Mouse (Mus musculus) embryonic facial prominence, embryonic 12.5 days (tissue): ENCODE measurements around the gene Thrb. TPM values are rescaled to one million over a fixed set of nuclear protein-coding genes. Genes with fewer than 3 reads are reported as not detected.

Source experiments
- ATAC-seq: fragments of 200-750 bp; cut with Nextera tagmentation; 2 replicates; pipeline ENCODE4 v1.8.0; 2017; ENCODE audit not compliant: insufficient number of reproducible peaks, insufficient read depth, low FRiP score, low TSS enrichment
- H3K27ac ChIP-seq: fragments of 300-500 bp; sonication (generic); 2 replicates; pipeline ENCODE4 v1.5.1; 2016; ENCODE audit warnings: mild to moderate bottlenecking
- H3K27me3 ChIP-seq: fragments of 300-500 bp; sonication (generic); 2 replicates; pipeline ENCODE4 v1.6.1; 2016; ENCODE audit warnings: mild to moderate bottlenecking, moderate library complexity
- H3K36me3 ChIP-seq: fragments of 300-500 bp; sonication (generic); 2 replicates; pipeline ENCODE4 v1.6.1; 2016; ENCODE audit warnings: mild to moderate bottlenecking
- H3K4me1 ChIP-seq: fragments of 300-500 bp; sonication (generic); 2 replicates; pipeline ENCODE4 v1.6.1; 2016
- H3K4me2 ChIP-seq: fragments of 300-500 bp; sonication (generic); replicated peaks from 2 replicates; pipeline ENCODE4 v1.6.1; 2016; ENCODE audit warnings: mild to moderate bottlenecking, moderate library complexity
- H3K4me3 ChIP-seq: fragments of 300-500 bp; sonication (generic); 2 replicates; pipeline ENCODE4 v1.5.1; 2016; ENCODE audit warnings: mild to moderate bottlenecking
- H3K9ac ChIP-seq: fragments of 300-500 bp; sonication (generic); 2 replicates; pipeline ENCODE4 v1.6.1; 2016; ENCODE audit warnings: mild to moderate bottlenecking, moderate library complexity
- H3K9me3 ChIP-seq: fragments of 300-500 bp; sonication (generic); 2 replicates; pipeline ENCODE4 v1.6.1; 2016; ENCODE audit warnings: mild to moderate bottlenecking, moderate library complexity
- WGBS: fragments of 180-500 bp; shearing (Covaris S2); methylation state at CpG from one replicate; pipeline ENCODE4 v1.1.7; 2016; 5-methylcytosine and 5-hydroxymethylcytosine counted together
- polyA plus RNA-seq: library from polyadenylated mRNA; unstranded; fragments of >200 nt; fragmentation: Nextera tagmentation; extraction: Ambion mirVana; gene quantifications from 2 replicates; pipeline ENCODE4 v1.2.1, GENCODE M21; 2016

Gene Thrb
- polyA plus RNA-seq, 1 experiment from 2014 or later, result 4.1 TPM

- no peak overlapping the region for H3K9ac ChIP-seq
Observed at GRCm38 (mm10) chr14:18020128-18020527, 360.1 kb downstream of the Thrb start.

GRCm38 (mm10) chr14:18020636-18021035 is 360.6 kb downstream of the Thrb start:
- WGBS, result 89% methylated on average over 3 of the region's 3 CpGs
- Histone ChIP-seq H3K4me1 (no peaks in the 10 kb centered on the region), H3K27ac (no peak overlapping the region), H3K36me3 (no peaks in the 10 kb centered on the region), H3K9ac (no peak overlapping the region), H3K9me3 (no peaks in the 10 kb centered on the region), H3K4me2 (no peak overlapping the region), H3K27me3 (no peaks in the 10 kb centered on the region), H3K4me3 (no peak overlapping the region)
- ATAC-seq, result no peak

More at GRCm38 (mm10) chr14:18020128-18020527, 360.1 kb downstream of the Thrb start:
- no peaks in the 10 kb centered on the region for H3K27me3 ChIP-seq
- no peak for ATAC-seq
- no peaks in the 10 kb centered on the region for H3K36me3 ChIP-seq
- H3K4me1 ChIP-seq, result no peaks in the 10 kb centered on the region
- no peak overlapping the region for H3K4me3 ChIP-seq
- H3K27ac ChIP-seq, result no peak overlapping the region
- WGBS, result 79% methylated on average over 4 of the region's 4 CpGs
- no peaks in the 10 kb centered on the region for H3K9me3 ChIP-seq
- H3K4me2 ChIP-seq, result no peak overlapping the region

- no peaks in the 10 kb centered on the region for H3K9me3 ChIP-seq
- no peak overlapping the region for H3K27ac ChIP-seq
- H3K9ac ChIP-seq, result no peak overlapping the region
- no peak overlapping the region for H3K4me2 ChIP-seq
- no peaks in the 10 kb centered on the region for H3K27me3 ChIP-seq
- H3K4me3 ChIP-seq, result no peak overlapping the region
- no peaks in the 10 kb centered on the region for H3K36me3 ChIP-seq
- 69% methylated on average over 2 of the region's 2 CpGs for WGBS
- no peak for ATAC-seq
- no peaks in the 10 kb centered on the region for H3K4me1 ChIP-seq
Observed at GRCm38 (mm10) chr14:18021726-18022125, 361.7 kb downstream of the Thrb start.

GRCm38 (mm10) chr14:18022351-18022750 is 362.3 kb downstream of the Thrb start:
- Histone ChIP-seq H3K36me3 (no peaks in the 10 kb centered on the region), H3K4me1 (no peaks in the 10 kb centered on the region), H3K9me3 (no peaks in the 10 kb centered on the region), H3K27me3 (no peaks in the 10 kb centered on the region), H3K9ac (no peak overlapping the region), H3K27ac (no peak overlapping the region), H3K4me2 (no peak overlapping the region), H3K4me3 (no peak overlapping the region)
- no peak for ATAC-seq

GRCm38 (mm10) chr14:18027867-18028266 is 367.8 kb downstream of the Thrb start:
- H3K27me3 ChIP-seq, result no peaks in the 10 kb centered on the region
- H3K4me3 ChIP-seq, result no peak overlapping the region
- no peaks in the 10 kb centered on the region for H3K9me3 ChIP-seq
- 90% methylated on average over 1 of the region's 1 CpGs for WGBS
- no peaks in the 10 kb centered on the region for H3K4me1 ChIP-seq
- ATAC-seq, result no peak
- H3K9ac ChIP-seq, result no peak overlapping the region
- no peak overlapping the region for H3K4me2 ChIP-seq
- no peaks in the 10 kb centered on the region for H3K36me3 ChIP-seq
- no peak overlapping the region for H3K27ac ChIP-seq

- Histone ChIP-seq H3K36me3 (no peaks in the 10 kb centered on the region), H3K27me3 (no peaks in the 10 kb centered on the region), H3K9ac (no peak overlapping the region), H3K9me3 (no peaks in the 10 kb centered on the region), H3K27ac (no peak overlapping the region), H3K4me1 (no peaks in the 10 kb centered on the region), H3K4me3 (no peak overlapping the region), H3K4me2 (no peak overlapping the region)
- ATAC-seq, result no peak
- WGBS, result 77% methylated on average over 2 of the region's 2 CpGs
Observed at GRCm38 (mm10) chr14:18029181-18029932, 369.3 kb downstream of the Thrb start.

DNA sequence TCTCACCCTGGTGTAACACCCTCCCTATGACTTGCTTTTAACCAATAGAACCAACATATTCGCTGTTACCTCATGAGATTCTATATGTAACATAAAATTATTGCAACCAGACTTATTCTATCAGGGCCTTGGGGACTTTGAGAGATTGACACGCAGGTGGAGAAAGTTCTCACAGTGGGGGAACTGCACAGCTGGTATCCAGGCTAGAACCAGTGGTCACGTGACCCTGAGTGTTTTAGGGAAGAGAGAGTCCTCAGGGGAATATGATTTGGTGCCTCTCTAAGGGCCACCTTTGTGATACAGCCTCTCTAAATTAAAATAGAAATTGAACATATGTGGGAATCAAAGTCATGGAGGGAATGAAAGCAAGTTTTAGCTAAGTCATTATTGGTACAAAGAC is 371.9 kb downstream of the Thrb start:
- Histone ChIP-seq H3K4me1 (no peaks in the 10 kb centered on the region), H3K27ac (no peak overlapping the region), H3K9me3 (no peaks in the 10 kb centered on the region), H3K9ac (no peak overlapping the region), H3K27me3 (no peaks in the 10 kb centered on the region), H3K4me2 (no peak overlapping the region), H3K4me3 (no peak overlapping the region), H3K36me3 (no peaks in the 10 kb centered on the region)
- no peak for ATAC-seq
- WGBS, result 78% methylated on average over 3 of the region's 3 CpGs

DNA sequence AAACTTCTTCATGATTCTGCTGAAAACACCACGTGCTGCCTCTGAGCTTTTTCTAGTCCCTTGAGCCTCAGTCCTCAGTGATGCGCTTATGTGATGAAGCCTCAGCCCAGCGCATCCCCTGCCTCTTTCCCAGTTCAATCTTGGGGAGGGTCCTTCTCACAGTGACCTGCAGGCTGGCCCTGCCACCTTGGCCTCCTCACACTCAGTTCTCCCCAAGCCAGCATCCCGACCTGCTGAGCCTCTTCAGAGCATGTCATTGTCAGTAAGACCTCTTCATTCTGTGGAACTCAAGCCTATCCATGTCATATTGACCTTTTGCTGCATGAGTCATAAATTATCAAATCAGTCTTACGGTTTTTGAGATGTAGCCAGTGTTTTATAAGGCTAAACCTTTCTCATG is 376.5 kb downstream of the Thrb start:
- WGBS, result 78% methylated on average over 5 of the region's 5 CpGs
- no peak overlapping the region for H3K4me3 ChIP-seq
- H3K9ac ChIP-seq, result no peak overlapping the region
- no peaks in the 10 kb centered on the region for H3K27me3 ChIP-seq
- no peaks in the 10 kb centered on the region for H3K4me1 ChIP-seq
- H3K36me3 ChIP-seq, result no peaks in the 10 kb centered on the region
- no peak overlapping the region for H3K4me2 ChIP-seq
- H3K9me3 ChIP-seq, result no peaks in the 10 kb centered on the region
- H3K27ac ChIP-seq, result no peak overlapping the region
- no peak for ATAC-seq

GRCm38 (mm10) chr14:18062082-18062772 is 402.2 kb downstream of the Thrb start:
- Histone ChIP-seq H3K4me3 (no peak overlapping the region), H3K36me3 (no peaks in the 10 kb centered on the region), H3K4me2 (no peak overlapping the region), H3K9me3 (no peaks in the 10 kb centered on the region), H3K9ac (no peak overlapping the region), H3K4me1 (no peaks in the 10 kb centered on the region), H3K27ac (no peak overlapping the region), H3K27me3 (no peaks in the 10 kb centered on the region)
- no peak for ATAC-seq
- WGBS, result 76% methylated on average over 5 of the region's 5 CpGs
